Mouse (Mus musculus) liver, postnatal 0 days (tissue): ENCODE results near the gene Tmem117.

ENCODE experiments used
- CTCF ChIP-seq: sonication (generic); IDR thresholded peaks from 2 replicates; pipeline ENCODE4 v1.5.1; 2016; ENCODE audit warnings: antibody characterized with exemption, low read depth
- EP300 ChIP-seq: IDR thresholded peaks from 2 replicates; pipeline ENCODE4 v1.6.1; 2016; ENCODE audit warnings: antibody characterized with exemption, low read depth, mild to moderate bottlenecking

- TF ChIP-seq CTCF, result no peak
- TF ChIP-seq EP300, result no peak
These were observed 152.5 kb downstream of the Tmem117 start for GRCm38 (mm10) chr15:94781556-94781955.
